Mouse (Mus musculus) kidney, adult 10 weeks (tissue): ENCODE data around the gene Dnajb14. TPM values are rescaled to one million over a fixed set of nuclear protein-coding genes. Genes with fewer than 3 reads are reported as not detected.

ENCODE experiments used
- polyA plus RNA-seq: library from polyadenylated mRNA; stranded (reverse); fragments of 350-450 nt; fragmentation: Illumina TruSeq; extraction: RNeasy Lipid Tissue Mini Kit (QIAGEN cat#74804); gene quantifications from one replicate; pipeline ENCODE4 v1.2.3, GENCODE M21; 2014; ENCODE audit warnings: low read depth, low replicate concordance

Dnajb14 gene
- 33.2 TPM for polyA plus RNA-seq

DNA sequence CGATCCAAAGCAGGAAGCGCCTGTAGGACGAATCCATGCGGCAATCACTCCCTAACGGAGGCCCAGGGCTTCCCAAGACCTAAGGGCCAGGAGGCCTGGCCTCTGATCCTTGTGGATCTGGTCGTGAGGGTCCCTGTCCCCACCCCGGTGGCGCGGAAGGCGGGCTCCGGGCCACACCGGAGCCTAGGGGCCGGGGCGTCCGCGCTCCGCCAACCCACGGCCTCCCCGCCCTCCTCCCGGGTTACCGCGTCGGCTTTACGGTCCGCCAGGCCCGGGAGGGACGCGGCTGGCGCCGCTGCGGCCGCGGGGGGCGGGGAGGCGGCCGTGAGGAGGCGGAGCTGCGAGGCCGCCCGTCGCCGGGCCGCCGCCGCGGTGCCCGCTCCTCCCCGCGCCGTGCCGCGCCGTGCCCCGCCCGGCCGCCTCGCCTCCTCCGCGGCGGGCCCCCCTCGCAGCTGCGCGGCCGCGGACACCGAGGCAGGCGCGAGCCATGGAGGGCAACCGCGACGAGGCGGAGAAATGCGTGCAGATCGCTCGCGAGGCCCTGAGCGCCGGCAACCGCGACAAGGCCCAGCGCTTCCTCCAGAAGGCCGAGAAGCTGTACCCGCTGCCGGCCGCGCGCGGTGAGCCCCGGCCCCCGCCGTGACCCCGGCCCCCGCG is at the start of gene Dnajb14:
Dnajb14 (plus strand) TSS at position 239 of the 657 bp plus-strand sequence.

DNA sequence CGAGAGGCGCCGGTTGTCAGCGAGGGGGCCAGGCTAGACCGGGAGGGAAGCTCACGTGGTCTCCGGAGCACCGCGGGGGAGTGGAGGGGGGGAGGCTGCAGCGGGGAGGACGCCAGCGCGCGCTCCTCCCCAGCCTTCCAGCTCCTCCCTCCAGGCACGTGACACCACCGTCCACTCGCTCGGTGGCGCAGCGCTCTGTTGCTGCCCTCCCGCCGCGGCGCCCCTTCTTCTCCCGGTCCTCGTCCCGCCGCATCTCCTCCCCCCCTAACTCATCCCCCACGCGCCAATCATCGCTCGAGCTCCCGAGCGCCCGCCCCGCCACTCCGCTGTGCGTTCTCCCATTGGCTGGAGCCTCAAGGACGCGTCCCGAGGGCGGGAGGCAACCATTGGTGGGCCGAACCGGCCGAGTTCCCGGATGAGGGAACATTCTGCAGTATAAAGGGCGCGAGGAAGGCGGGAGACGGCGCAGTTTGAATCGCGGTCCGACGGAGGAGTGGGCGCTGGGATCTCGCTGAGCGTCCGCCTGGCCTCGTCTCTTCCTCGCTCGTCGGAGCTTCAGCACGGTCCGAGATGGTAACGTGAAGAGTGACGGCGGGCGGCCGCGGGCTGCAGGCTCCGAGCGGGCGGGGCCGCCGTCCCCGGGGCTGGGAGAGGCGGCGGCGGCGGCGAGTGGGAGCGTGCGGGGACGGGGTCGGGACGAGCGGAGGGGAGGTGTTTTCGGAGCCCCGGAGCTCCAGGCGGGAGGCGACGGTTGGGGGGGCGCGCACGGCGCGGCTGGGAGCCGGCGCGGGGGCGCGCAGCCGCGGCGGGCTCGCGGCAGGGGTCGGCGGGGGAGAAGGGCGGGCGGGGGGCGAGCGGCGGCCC is 3.1 kb upstream of the Dnajb14 start, which contains the start of gene H2afz:
H2afz (plus strand) TSS at position 364 of the 864 bp plus-strand sequence.

DNA sequence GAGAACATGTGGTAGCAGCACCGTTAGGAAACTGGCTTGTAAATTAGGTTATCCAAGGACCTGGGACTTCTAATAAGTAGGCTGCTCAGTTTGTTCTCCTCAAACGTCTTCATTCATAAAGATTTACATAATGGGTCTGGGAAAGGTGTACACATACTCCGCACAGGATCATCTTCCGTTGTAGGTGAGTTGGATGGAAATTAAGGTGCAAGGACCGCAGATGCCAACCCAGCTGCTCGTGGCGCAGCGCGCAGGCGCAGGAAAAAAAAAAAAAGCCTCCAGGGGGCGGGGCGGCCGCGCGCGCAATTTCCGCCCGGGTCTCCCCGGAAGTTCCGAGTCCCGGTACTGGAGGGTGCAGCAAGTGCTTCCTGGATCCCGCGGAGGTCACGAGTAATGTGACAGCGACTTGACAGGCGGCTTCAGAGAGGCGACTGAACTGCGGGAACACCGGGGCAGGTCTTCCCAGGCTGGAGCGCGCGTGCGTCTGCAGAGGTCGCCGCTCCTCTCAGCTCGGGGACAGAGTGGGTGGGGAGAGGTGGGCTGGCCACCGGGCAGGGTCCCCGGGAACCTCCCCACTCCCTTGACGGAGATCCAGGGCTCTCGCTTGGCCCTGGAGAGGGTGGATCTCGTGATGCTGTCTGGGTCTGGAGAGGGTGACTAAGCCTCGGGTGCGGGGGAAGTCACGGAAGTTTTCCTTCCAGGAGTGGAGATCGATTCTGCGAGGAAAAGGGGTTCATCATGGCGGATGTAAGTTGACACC is 50.9 kb downstream of the Dnajb14 start, which contains the start of gene Lamtor3:
Lamtor3 (plus strand) TSS at position 335 of the 760 bp plus-strand sequence.

Other genes with a start within 250 kb of the Dnajb14 start
- gene Ddit4l, start 246.1 kb upstream of the Dnajb14 start, polyA plus RNA-seq: 26.6 TPM
- gene Gm21962, start 196.2 kb upstream of the Dnajb14 start, polyA plus RNA-seq: not detected
- gene H2afz, start 3.2 kb upstream of the Dnajb14 start, polyA plus RNA-seq: 370 TPM
- gene Lamtor3, start 50.8 kb downstream of the Dnajb14 start, polyA plus RNA-seq: 57.6 TPM
- 3.4 TPM for gene Dapp1, start 113.9 kb downstream of the Dnajb14 start, polyA plus RNA-seq
- not detected for gene 1110002E22Rik, start 197.4 kb downstream of the Dnajb14 start, polyA plus RNA-seq
- not detected for gene Gm5105, start 199.7 kb downstream of the Dnajb14 start, polyA plus RNA-seq